Mouse (Mus musculus) heart, embryonic 13.5 days (tissue): ENCODE results near the gene B3gntl1. TPM values are rescaled to one million over a fixed set of nuclear protein-coding genes. Genes with fewer than 3 reads are reported as not detected.

Source experiments
- ATAC-seq: fragments of 200-750 bp; cut with Nextera tagmentation; 2 replicates; pipeline ENCODE4 v1.8.0; 2017; ENCODE audit warnings: moderate TSS enrichment; ENCODE audit not compliant: insufficient number of reproducible peaks, low FRiP score, low TSS enrichment; ENCODE audit errors: extremely low read depth
- H3K27ac ChIP-seq: fragments of 300-500 bp; sonication (generic); replicated peaks from 2 replicates; pipeline ENCODE4 v1.5.1; 2015; ENCODE audit warnings: moderate library complexity, mild to moderate bottlenecking, inconsistent platforms
- H3K27me3 ChIP-seq: fragments of 300-500 bp; sonication (generic); replicated peaks from 2 replicates; pipeline ENCODE4 v1.6.1; 2015; ENCODE audit warnings: mild to moderate bottlenecking, inconsistent platforms
- H3K36me3 ChIP-seq: fragments of 300-500 bp; sonication (generic); 2 replicates; pipeline ENCODE4 v1.6.1; 2015; ENCODE audit warnings: mild to moderate bottlenecking, inconsistent platforms
- H3K4me1 ChIP-seq: fragments of 300-500 bp; sonication (generic); 2 replicates; pipeline ENCODE4 v1.6.1; 2015; ENCODE audit warnings: inconsistent platforms
- H3K4me2 ChIP-seq: fragments of 300-500 bp; sonication (generic); 2 replicates; pipeline ENCODE4 v1.6.1; 2015; ENCODE audit warnings: inconsistent platforms, mild to moderate bottlenecking, moderate library complexity
- H3K4me3 ChIP-seq: fragments of 300-500 bp; sonication (generic); 2 replicates; pipeline ENCODE4 v1.5.1; 2015; ENCODE audit warnings: moderate library complexity, mild to moderate bottlenecking, inconsistent platforms
- H3K9ac ChIP-seq: fragments of 300-500 bp; sonication (generic); 2 replicates; pipeline ENCODE4 v1.6.1; 2015; ENCODE audit warnings: inconsistent platforms, mild to moderate bottlenecking, moderate library complexity
- H3K9me3 ChIP-seq: fragments of 300-500 bp; sonication (generic); 2 replicates; pipeline ENCODE4 v1.6.1; 2016; ENCODE audit warnings: inconsistent platforms
- WGBS: fragments of 180-500 bp; shearing (Covaris S2); methylation state at CpG from one replicate; pipeline ENCODE4 v1.1.7; 2015; ENCODE audit warnings: mixed read lengths; 5-methylcytosine and 5-hydroxymethylcytosine counted together
- polyA plus RNA-seq: library from polyadenylated mRNA; unstranded; fragments of >200 nt; fragmentation: Nextera tagmentation; extraction: Ambion mirVana; gene quantifications from 2 replicates; pipeline ENCODE4 v1.2.1, GENCODE M21; 2015

B3gntl1 gene
- 6.0 and 6.4 TPM in 2 replicates for polyA plus RNA-seq

- H3K27ac ChIP-seq: peak within 1 kb of the TSS; percentile 96
- no peaks in the 10 kb centered on the region for H3K27me3 ChIP-seq
- no peaks in the 10 kb centered on the region for H3K9me3 ChIP-seq
- under 1% methylated on average over 46 of the region's 46 CpGs for WGBS
- H3K4me3 ChIP-seq: peak within 1 kb of the TSS; percentile 81
- H3K4me2 ChIP-seq: peak within 1 kb of the TSS; percentile 93
- ATAC-seq: peak; percentile 100
- H3K36me3 ChIP-seq: peaks cover 20% of the 10 kb centered on the region
- peaks cover 11% of the 10 kb centered on the region for H3K4me1 ChIP-seq
- H3K9ac ChIP-seq: peak within 1 kb of the TSS; percentile 90
These were observed at the start of gene B3gntl1 for GRCm38 (mm10) chr11:121672990-121673572. B3gntl1 (minus strand) TSS chr11:121673153.

DNA sequence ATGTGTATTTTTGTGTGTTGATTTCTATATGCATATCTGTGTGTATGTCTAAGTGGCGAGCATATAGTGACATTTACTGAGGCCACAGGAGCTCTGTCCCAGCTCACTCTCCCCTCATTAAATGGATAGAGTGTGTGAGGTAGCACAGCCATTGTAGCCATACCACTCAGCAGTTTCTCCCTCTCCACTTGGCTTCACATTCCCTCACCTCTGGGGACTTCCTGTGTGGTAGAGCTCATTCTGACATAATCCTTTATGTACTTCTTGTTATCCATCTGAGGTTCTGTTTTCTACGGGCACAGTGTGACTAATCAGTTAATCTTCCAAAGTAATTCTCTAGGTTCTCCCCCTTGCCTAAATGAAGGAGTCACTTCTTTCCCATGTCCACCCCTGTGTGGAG, 49.5 kb upstream of the B3gntl1 start:
- Histone ChIP-seq H3K9ac (no peak overlapping the region), H3K4me3 (no peak overlapping the region), H3K9me3 (no peaks in the 10 kb centered on the region), H3K4me1 (no peaks in the 10 kb centered on the region), H3K4me2 (no peak overlapping the region), H3K27ac (no peak overlapping the region), H3K36me3 (peaks cover 1% of the 10 kb centered on the region; the same call in 1 of the 2 replicates), H3K27me3 (no peaks in the 10 kb centered on the region)
- 55% methylated on average over 2 of the region's 2 CpGs for WGBS
- no peak for ATAC-seq

GRCm38 (mm10) chr11:121720752-121721151, 47.8 kb upstream of the B3gntl1 start:
- Histone ChIP-seq H3K36me3 (peaks cover 18% of the 10 kb centered on the region), H3K9ac (no peak overlapping the region), H3K4me3 (no peak overlapping the region), H3K4me1 (no peaks in the 10 kb centered on the region), H3K9me3 (no peaks in the 10 kb centered on the region), H3K27me3 (no peaks in the 10 kb centered on the region), H3K4me2 (no peak overlapping the region), H3K27ac (no peak overlapping the region)
- WGBS: 85% methylated on average over 3 of the region's 3 CpGs
- no peak for ATAC-seq

GRCm38 (mm10) chr11:121717724-121718123, 44.8 kb upstream of the B3gntl1 start:
- WGBS: 47% methylated on average over 6 of the region's 6 CpGs
- Histone ChIP-seq H3K9ac (no peak overlapping the region), H3K4me2 (no peak overlapping the region), H3K4me1 (no peaks in the 10 kb centered on the region), H3K27me3 (no peaks in the 10 kb centered on the region), H3K9me3 (no peaks in the 10 kb centered on the region), H3K4me3 (no peak overlapping the region), H3K27ac (no peak overlapping the region), H3K36me3 (peaks cover 25% of the 10 kb centered on the region)
- no peak for ATAC-seq

DNA sequence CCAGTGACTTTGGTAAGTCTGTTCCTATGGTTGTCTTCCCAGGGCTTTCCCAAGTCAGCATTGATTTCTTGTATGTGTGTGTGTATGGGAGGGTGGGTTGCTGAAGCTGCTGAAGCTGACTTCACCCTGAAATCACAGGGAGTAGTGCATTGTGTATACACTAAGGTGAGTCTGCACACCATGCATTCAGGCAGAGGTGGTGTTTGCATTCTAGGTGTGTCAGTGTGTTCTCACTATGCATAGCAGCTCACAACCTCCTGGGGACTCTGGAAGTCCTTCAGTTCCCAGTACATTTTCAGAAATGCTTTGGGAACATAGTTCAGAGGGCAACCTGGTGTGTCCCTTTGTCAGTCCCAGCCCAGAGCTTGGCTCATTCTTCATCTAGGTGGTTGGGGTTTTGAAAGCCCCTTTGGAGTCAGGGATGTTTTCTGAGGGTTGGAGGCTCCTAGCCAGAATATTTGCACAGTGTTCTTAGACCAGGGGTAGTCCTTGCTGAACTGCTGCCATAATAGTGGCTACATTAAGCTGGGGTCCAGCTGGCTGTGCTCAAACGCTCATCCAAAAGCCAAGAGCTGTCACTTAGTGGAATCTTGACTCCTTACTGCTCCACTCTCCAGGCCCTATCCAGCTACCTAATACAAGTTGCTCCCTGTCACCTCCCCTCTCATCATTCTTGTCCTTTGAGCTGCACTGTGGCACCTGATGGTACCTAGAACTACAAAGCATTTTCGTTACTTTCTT, 42.0 kb upstream of the B3gntl1 start:
- no peak for ATAC-seq
- Histone ChIP-seq H3K4me3 (no peak overlapping the region), H3K4me2 (no peak overlapping the region), H3K36me3 (peaks cover 25% of the 10 kb centered on the region), H3K9ac (no peak overlapping the region), H3K9me3 (no peaks in the 10 kb centered on the region), H3K27me3 (no peaks in the 10 kb centered on the region), H3K4me1 (no peaks in the 10 kb centered on the region), H3K27ac (no peak overlapping the region)
- 76% methylated on average over 2 of the region's 2 CpGs for WGBS

DNA sequence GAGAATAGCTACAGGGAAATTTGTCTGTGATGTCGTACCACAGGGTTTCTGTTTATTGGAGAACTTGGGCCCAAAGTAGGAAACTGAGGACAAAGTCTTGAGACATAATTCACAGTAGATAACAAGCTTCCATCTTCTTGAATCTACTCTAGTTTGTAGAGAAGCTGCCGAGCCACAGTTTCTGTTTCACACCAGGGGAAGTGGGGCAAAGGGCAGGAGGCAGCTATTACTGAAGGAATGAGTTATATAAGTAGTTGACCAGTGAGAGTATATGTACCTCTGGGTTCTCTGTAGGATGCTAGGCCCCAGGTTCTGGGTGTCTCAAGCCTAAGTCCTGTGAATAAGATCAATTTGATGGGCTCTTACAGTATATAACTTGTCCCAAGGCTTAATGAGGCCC, 40.6 kb upstream of the B3gntl1 start:
- Histone ChIP-seq H3K9ac (no peak overlapping the region), H3K4me1 (no peaks in the 10 kb centered on the region), H3K27ac (no peak overlapping the region), H3K36me3 (peaks cover 25% of the 10 kb centered on the region), H3K27me3 (no peaks in the 10 kb centered on the region), H3K4me2 (no peak overlapping the region), H3K9me3 (no peaks in the 10 kb centered on the region), H3K4me3 (no peak overlapping the region)
- 76% methylated on average over 2 of the region's 2 CpGs for WGBS
- ATAC-seq: no peak

DNA sequence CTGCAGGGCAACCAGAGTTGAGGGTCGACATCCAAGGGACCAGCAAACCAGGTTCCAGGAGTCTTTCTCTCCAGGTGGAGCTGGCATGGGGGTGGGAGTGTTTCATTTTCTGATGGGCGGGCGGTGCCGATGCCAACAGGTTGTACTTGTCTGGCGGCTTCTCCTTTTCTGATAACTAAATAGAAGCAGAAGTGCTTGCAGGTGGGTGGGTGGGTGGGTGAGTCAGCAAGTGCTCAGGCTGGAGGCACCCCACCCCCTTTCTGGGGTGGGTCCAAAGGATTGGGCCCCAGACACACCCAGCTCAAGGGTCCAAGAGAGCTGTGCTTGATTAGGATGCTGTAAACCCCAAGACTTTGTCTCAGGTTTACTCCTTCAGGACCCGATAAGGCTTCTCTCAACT, 40.0 kb upstream of the B3gntl1 start:
- Histone ChIP-seq H3K27ac (no peak overlapping the region), H3K4me1 (no peaks in the 10 kb centered on the region), H3K4me2 (no peak overlapping the region), H3K9ac (no peak overlapping the region), H3K9me3 (no peaks in the 10 kb centered on the region), H3K36me3 (peaks cover 25% of the 10 kb centered on the region), H3K27me3 (no peaks in the 10 kb centered on the region), H3K4me3 (no peak overlapping the region)
- 85% methylated on average over 6 of the region's 6 CpGs for WGBS
- ATAC-seq: no peak

- no peak overlapping the region for H3K9ac ChIP-seq
- no peaks in the 10 kb centered on the region for H3K4me1 ChIP-seq
- H3K4me3 ChIP-seq: no peak overlapping the region
- H3K4me2 ChIP-seq: no peak overlapping the region
- H3K27ac ChIP-seq: no peak overlapping the region
- 90% methylated on average over 5 of the region's 5 CpGs for WGBS
- H3K9me3 ChIP-seq: no peaks in the 10 kb centered on the region
- H3K36me3 ChIP-seq: peaks cover 1% of the 10 kb centered on the region
- H3K27me3 ChIP-seq: peaks cover 7% of the 10 kb centered on the region
- ATAC-seq: no peak
These were observed 37.3 kb upstream of the B3gntl1 start for GRCm38 (mm10) chr11:121710245-121710644.

GRCm38 (mm10) chr11:121709278-121709677, 36.3 kb upstream of the B3gntl1 start:
- WGBS: 52% methylated on average over 4 of the region's 4 CpGs
- Histone ChIP-seq H3K9me3 (no peaks in the 10 kb centered on the region), H3K36me3 (no peaks in the 10 kb centered on the region), H3K4me2 (no peak overlapping the region), H3K4me1 (peaks cover under 1% of the 10 kb centered on the region; the same call in 1 of the 2 replicates), H3K9ac (no peak overlapping the region), H3K27me3 (peaks cover 16% of the 10 kb centered on the region), H3K4me3 (no peak overlapping the region), H3K27ac (no peak overlapping the region)
- no peak for ATAC-seq

GRCm38 (mm10) chr11:121706521-121707005, 33.6 kb upstream of the B3gntl1 start:
- H3K4me1 ChIP-seq: peaks cover 19% of the 10 kb centered on the region
- no peaks in the 10 kb centered on the region for H3K9me3 ChIP-seq
- no peak overlapping the region for H3K4me2 ChIP-seq
- no peak for ATAC-seq
- H3K9ac ChIP-seq: no peak overlapping the region
- H3K27ac ChIP-seq: no peak overlapping the region
- WGBS: 32% methylated on average over 7 of the region's 7 CpGs
- no peak overlapping the region for H3K4me3 ChIP-seq
- H3K36me3 ChIP-seq: no peaks in the 10 kb centered on the region
- peaks cover 28% of the 10 kb centered on the region for H3K27me3 ChIP-seq

- peaks cover 20% of the 10 kb centered on the region for H3K4me1 ChIP-seq
- H3K4me3 ChIP-seq: peak overlapping the region; percentile 87
- no peaks in the 10 kb centered on the region for H3K36me3 ChIP-seq
- 14% methylated on average over 16 of the region's 16 CpGs for WGBS
- H3K27ac ChIP-seq: no peak overlapping the region
- no peak for ATAC-seq
- peak overlapping the region; percentile 97 for H3K4me2 ChIP-seq
- no peaks in the 10 kb centered on the region for H3K9me3 ChIP-seq
- H3K27me3 ChIP-seq: peaks cover 28% of the 10 kb centered on the region
- peak overlapping the region; percentile 87 for H3K9ac ChIP-seq
These were observed 30.8 kb upstream of the B3gntl1 start for GRCm38 (mm10) chr11:121703619-121704215.
